Mouse (Mus musculus): ENCODE measurements at regions not wholly inside any gene's neighbourhood (a gene's known extent, or its start where the extent isn't known, plus 50 kb on each side); places are given as distances from the start of the nearest gene placed in this dataset.

GRCm38 (mm10) chr11:38224300-38224699 is 988.5 kb upstream of the Tenm2 start:
- DNase-seq (ENCODE audit: low spot score), result no peak
- H3K4me3 ChIP-seq (ENCODE audit: low read depth, low read length), result no peak overlapping the region
- no peak for ATAC-seq (ENCODE audit: low FRiP score)
- no peak overlapping the region for H3K4me2 ChIP-seq (replicated peaks; ENCODE audit: low read depth, low read length)
- no peaks in the 10 kb centered on the region for H3K9me3 ChIP-seq (ENCODE audit: control insufficient read depth, low read length)
- no peaks in the 10 kb centered on the region for H3K27me3 ChIP-seq (ENCODE audit: control insufficient read depth, insufficient read depth, low read length)
- H3K9ac ChIP-seq (ENCODE audit: low read depth, low read length), result no peak overlapping the region
- H3K4me1 ChIP-seq (replicated peaks; ENCODE audit: control insufficient read depth, insufficient read depth, low read length), result no peaks in the 10 kb centered on the region
- H3K27ac ChIP-seq (ENCODE audit: low read depth, low read length), result no peak overlapping the region
- 76% methylated on average over 3 of the region's 3 CpGs for WGBS
- H3K36me3 ChIP-seq (ENCODE audit: control insufficient read depth, insufficient read depth, low read length), result no peaks in the 10 kb centered on the region

- H3K27me3 ChIP-seq (ENCODE audit: control insufficient read depth, insufficient read depth, low read length), result no peaks in the 10 kb centered on the region
- no peak overlapping the region for H3K4me3 ChIP-seq (ENCODE audit: low read depth, low read length)
- ATAC-seq (ENCODE audit: low FRiP score) (no peak), DNase-seq (ENCODE audit: low spot score) (no peak)
- no peak overlapping the region for H3K4me2 ChIP-seq (replicated peaks; ENCODE audit: low read depth, low read length)
- H3K36me3 ChIP-seq (ENCODE audit: control insufficient read depth, insufficient read depth, low read length), result no peaks in the 10 kb centered on the region
- no peaks in the 10 kb centered on the region for H3K9me3 ChIP-seq (ENCODE audit: control insufficient read depth, low read length)
- H3K27ac ChIP-seq (ENCODE audit: low read depth, low read length), result no peak overlapping the region
- H3K4me1 ChIP-seq (replicated peaks; ENCODE audit: control insufficient read depth, insufficient read depth, low read length), result no peaks in the 10 kb centered on the region
- H3K9ac ChIP-seq (ENCODE audit: low read depth, low read length), result no peak overlapping the region
- 41% methylated on average over 2 of the region's 2 CpGs for WGBS
Measured at GRCm38 (mm10) chr11:38203347-38203746, 967.6 kb upstream of the Tenm2 start.

GRCm38 (mm10) chr11:38201136-38201741 is 965.5 kb upstream of the Tenm2 start:
- H3K27me3 ChIP-seq (ENCODE audit: control insufficient read depth, insufficient read depth, low read length), result no peaks in the 10 kb centered on the region
- H3K27ac ChIP-seq (ENCODE audit: low read depth, low read length), result no peak overlapping the region
- no peak overlapping the region for H3K4me3 ChIP-seq (ENCODE audit: low read depth, low read length)
- DNase-seq (ENCODE audit: low spot score) (no peak), ATAC-seq (ENCODE audit: low FRiP score) (no peak)
- H3K36me3 ChIP-seq (ENCODE audit: control insufficient read depth, insufficient read depth, low read length), result no peaks in the 10 kb centered on the region
- 81% methylated on average over 3 of the region's 3 CpGs for WGBS
- H3K4me1 ChIP-seq (replicated peaks; ENCODE audit: control insufficient read depth, insufficient read depth, low read length), result no peaks in the 10 kb centered on the region
- no peaks in the 10 kb centered on the region for H3K9me3 ChIP-seq (ENCODE audit: control insufficient read depth, low read length)
- H3K4me2 ChIP-seq (replicated peaks; ENCODE audit: low read depth, low read length), result no peak overlapping the region
- no peak overlapping the region for H3K9ac ChIP-seq (ENCODE audit: low read depth, low read length)

- Histone ChIP-seq H3K27me3 (ENCODE audit: control insufficient read depth, insufficient read depth, low read length) (no peaks in the 10 kb centered on the region), H3K9me3 (ENCODE audit: control insufficient read depth, low read length) (no peaks in the 10 kb centered on the region), H3K9ac (ENCODE audit: low read depth, low read length) (no peak overlapping the region), H3K36me3 (ENCODE audit: control insufficient read depth, insufficient read depth, low read length) (no peaks in the 10 kb centered on the region), H3K4me2 (replicated peaks; ENCODE audit: low read depth, low read length) (no peak overlapping the region), H3K4me3 (ENCODE audit: low read depth, low read length) (no peak overlapping the region), H3K27ac (ENCODE audit: low read depth, low read length) (no peak overlapping the region), H3K4me1 (replicated peaks; ENCODE audit: control insufficient read depth, insufficient read depth, low read length) (no peaks in the 10 kb centered on the region)
- peak; percentile 49; the same call in 1 of the 2 replicates for ATAC-seq (ENCODE audit: low FRiP score)
- no peak for DNase-seq (ENCODE audit: low spot score)
- WGBS, result 50% methylated on average over 5 of the region's 5 CpGs
Measured at GRCm38 (mm10) chr11:38193719-38194118, 958.0 kb upstream of the Tenm2 start.

GRCm38 (mm10) chr11:38191895-38192547 is 956.3 kb upstream of the Tenm2 start:
- H3K9me3 ChIP-seq (ENCODE audit: control insufficient read depth, low read length), result no peaks in the 10 kb centered on the region
- 75% methylated on average over 2 of the region's 2 CpGs for WGBS

GRCm38 (mm10) chr11:38191437-38191836 is 955.7 kb upstream of the Tenm2 start:
- no peak overlapping the region for H3K4me3 ChIP-seq (ENCODE audit: low read depth, low read length)
- ATAC-seq (ENCODE audit: low FRiP score) (no peak), DNase-seq (ENCODE audit: low spot score) (peak; percentile 2)
- WGBS, result 64% methylated on average over 3 of the region's 3 CpGs
- H3K27me3 ChIP-seq (ENCODE audit: control insufficient read depth, insufficient read depth, low read length), result no peaks in the 10 kb centered on the region
- H3K9me3 ChIP-seq (ENCODE audit: control insufficient read depth, low read length), result no peaks in the 10 kb centered on the region
- no peak overlapping the region for H3K27ac ChIP-seq (ENCODE audit: low read depth, low read length)
- no peaks in the 10 kb centered on the region for H3K36me3 ChIP-seq (ENCODE audit: control insufficient read depth, insufficient read depth, low read length)
- no peaks in the 10 kb centered on the region for H3K4me1 ChIP-seq (replicated peaks; ENCODE audit: control insufficient read depth, insufficient read depth, low read length)
- no peak overlapping the region for H3K4me2 ChIP-seq (replicated peaks; ENCODE audit: low read depth, low read length)
- no peak overlapping the region for H3K9ac ChIP-seq (ENCODE audit: low read depth, low read length)

More at GRCm38 (mm10) chr11:38191895-38192547, 956.3 kb upstream of the Tenm2 start:
- Histone ChIP-seq H3K27ac (ENCODE audit: low read depth, low read length) (no peak overlapping the region), H3K36me3 (ENCODE audit: control insufficient read depth, insufficient read depth, low read length) (no peaks in the 10 kb centered on the region), H3K9ac (ENCODE audit: low read depth, low read length) (no peak overlapping the region), H3K4me2 (replicated peaks; ENCODE audit: low read depth, low read length) (no peak overlapping the region), H3K27me3 (ENCODE audit: control insufficient read depth, insufficient read depth, low read length) (no peaks in the 10 kb centered on the region), H3K4me1 (replicated peaks; ENCODE audit: control insufficient read depth, insufficient read depth, low read length) (no peaks in the 10 kb centered on the region), H3K4me3 (ENCODE audit: low read depth, low read length) (no peak overlapping the region)
- ATAC-seq (ENCODE audit: low FRiP score) (no peak), DNase-seq (ENCODE audit: low spot score) (no peak)

GRCm38 (mm10) chr11:38170721-38171120 is 935.0 kb upstream of the Tenm2 start:
- Histone ChIP-seq H3K36me3 (ENCODE audit: control insufficient read depth, insufficient read depth, low read length) (no peaks in the 10 kb centered on the region), H3K4me1 (replicated peaks; ENCODE audit: control insufficient read depth, insufficient read depth, low read length) (no peaks in the 10 kb centered on the region), H3K4me2 (replicated peaks; ENCODE audit: low read depth, low read length) (no peak overlapping the region), H3K27ac (ENCODE audit: low read depth, low read length) (no peak overlapping the region), H3K9me3 (ENCODE audit: control insufficient read depth, low read length) (no peaks in the 10 kb centered on the region), H3K4me3 (ENCODE audit: low read depth, low read length) (no peak overlapping the region), H3K27me3 (ENCODE audit: control insufficient read depth, insufficient read depth, low read length) (no peaks in the 10 kb centered on the region), H3K9ac (ENCODE audit: low read depth, low read length) (no peak overlapping the region)
- no peak for ATAC-seq (ENCODE audit: low FRiP score)
- DNase-seq (ENCODE audit: low spot score), result no peak
- WGBS, result 91% methylated on average over 1 of the region's 1 CpGs

GRCm38 (mm10) chr11:38158310-38158709 is 922.5 kb upstream of the Tenm2 start:
- DNase-seq (ENCODE audit: low spot score) (no peak), ATAC-seq (ENCODE audit: low FRiP score) (no peak)
- Histone ChIP-seq H3K4me1 (replicated peaks; ENCODE audit: control insufficient read depth, insufficient read depth, low read length) (no peaks in the 10 kb centered on the region), H3K27me3 (ENCODE audit: control insufficient read depth, insufficient read depth, low read length) (no peaks in the 10 kb centered on the region), H3K9me3 (ENCODE audit: control insufficient read depth, low read length) (no peaks in the 10 kb centered on the region), H3K27ac (ENCODE audit: low read depth, low read length) (no peak overlapping the region), H3K4me3 (ENCODE audit: low read depth, low read length) (no peak overlapping the region), H3K4me2 (replicated peaks; ENCODE audit: low read depth, low read length) (no peak overlapping the region), H3K36me3 (ENCODE audit: control insufficient read depth, insufficient read depth, low read length) (no peaks in the 10 kb centered on the region), H3K9ac (ENCODE audit: low read depth, low read length) (no peak overlapping the region)
- 87% methylated on average over 4 of the region's 4 CpGs for WGBS

- Histone ChIP-seq H3K9ac (ENCODE audit: low read depth, low read length) (no peak overlapping the region), H3K4me2 (replicated peaks; ENCODE audit: low read depth, low read length) (no peak overlapping the region), H3K36me3 (ENCODE audit: control insufficient read depth, insufficient read depth, low read length) (no peaks in the 10 kb centered on the region), H3K9me3 (ENCODE audit: control insufficient read depth, low read length) (no peaks in the 10 kb centered on the region), H3K27ac (ENCODE audit: low read depth, low read length) (no peak overlapping the region), H3K4me3 (ENCODE audit: low read depth, low read length) (no peak overlapping the region), H3K4me1 (replicated peaks; ENCODE audit: control insufficient read depth, insufficient read depth, low read length) (no peaks in the 10 kb centered on the region), H3K27me3 (ENCODE audit: control insufficient read depth, insufficient read depth, low read length) (no peaks in the 10 kb centered on the region)
- no peak for DNase-seq (ENCODE audit: low spot score)
- 73% methylated on average over 9 of the region's 9 CpGs for WGBS
- no peak for ATAC-seq (ENCODE audit: low FRiP score)
Measured at GRCm38 (mm10) chr11:38156944-38157343, 921.2 kb upstream of the Tenm2 start.
